Mouse (Mus musculus): Measurements from ENCODE around the gene Rac3. TPM values are rescaled to one million over a fixed set of nuclear protein-coding genes. Genes with fewer than 3 reads are reported as not detected.

Gene Rac3
- polyA plus RNA-seq, 1 experiment = 16.6 TPM

GRCm38 (mm10) chr11:120731858-120732680 is 10.8 kb downstream of the Rac3 start, which contains the start of gene Cbr2:
Gene Cbr2, minus strand, starts transcription at chr11:120732114.
- Histone ChIP-seq H3K4me3 (ENCODE audit: low read depth, low read length) (no peak within 1 kb of the TSS), H3K36me3 (ENCODE audit: control insufficient read depth, insufficient read depth, low read length, poor library complexity, severe bottlenecking) (no peaks in the 10 kb centered on the region), H3K27ac (ENCODE audit: insufficient read depth, low read length) (no peak within 1 kb of the TSS), H3K4me1 (ENCODE audit: control insufficient read depth, insufficient read depth, low read length) (peaks cover 2% of the 10 kb centered on the region), H3K27me3 (ENCODE audit: control insufficient read depth, insufficient read depth, low read length, poor library complexity, severe bottlenecking) (no peaks in the 10 kb centered on the region), H3K9ac (ENCODE audit: low read depth, poor library complexity, severe bottlenecking) (no peak within 1 kb of the TSS), H3K9me3 (replicated peaks; ENCODE audit: control insufficient read depth, insufficient read depth, low read length, poor library complexity, severe bottlenecking) (no peaks in the 10 kb centered on the region)
- no peak for TF ChIP-seq EP300 (IDR thresholded peaks at IDR 0.05; ENCODE audit: insufficient read depth, low read depth, low read length)
- no peak for TF ChIP-seq CTCF (IDR thresholded peaks at IDR 0.05; ENCODE audit: low read depth, low read length)
- TF ChIP-seq POLR2A (IDR thresholded peaks at IDR 0.05; ENCODE audit: insufficient read depth, low read length) = no peak

- Histone ChIP-seq H3K4me3 (ENCODE audit: low read depth, low read length) (no peak overlapping the region), H3K9me3 (replicated peaks; ENCODE audit: control insufficient read depth, insufficient read depth, low read length, poor library complexity, severe bottlenecking) (no peaks in the 10 kb centered on the region), H3K36me3 (ENCODE audit: control insufficient read depth, insufficient read depth, low read length, poor library complexity, severe bottlenecking) (no peaks in the 10 kb centered on the region), H3K27me3 (ENCODE audit: control insufficient read depth, insufficient read depth, low read length, poor library complexity, severe bottlenecking) (no peaks in the 10 kb centered on the region), H3K27ac (ENCODE audit: insufficient read depth, low read length) (no peak overlapping the region), H3K4me1 (ENCODE audit: control insufficient read depth, insufficient read depth, low read length) (peaks cover 2% of the 10 kb centered on the region), H3K9ac (ENCODE audit: low read depth, poor library complexity, severe bottlenecking) (no peak overlapping the region)
- no peak for TF ChIP-seq POLR2A (IDR thresholded peaks at IDR 0.05; ENCODE audit: insufficient read depth, low read length)
- TF ChIP-seq EP300 (IDR thresholded peaks at IDR 0.05; ENCODE audit: insufficient read depth, low read depth, low read length) = no peak
- TF ChIP-seq CTCF (IDR thresholded peaks at IDR 0.05; ENCODE audit: low read depth, low read length) = no peak
Measured at GRCm38 (mm10) chr11:120733521-120733920, 12.3 kb downstream of the Rac3 start.

- Histone ChIP-seq H3K36me3 (ENCODE audit: control insufficient read depth, insufficient read depth, low read length, poor library complexity, severe bottlenecking) (no peaks in the 10 kb centered on the region), H3K27me3 (ENCODE audit: control insufficient read depth, insufficient read depth, low read length, poor library complexity, severe bottlenecking) (no peaks in the 10 kb centered on the region), H3K9ac (ENCODE audit: low read depth, poor library complexity, severe bottlenecking) (no peak overlapping the region), H3K27ac (ENCODE audit: insufficient read depth, low read length) (no peak overlapping the region), H3K4me3 (ENCODE audit: low read depth, low read length) (no peak overlapping the region), H3K4me1 (ENCODE audit: control insufficient read depth, insufficient read depth, low read length) (no peaks in the 10 kb centered on the region), H3K9me3 (replicated peaks; ENCODE audit: control insufficient read depth, insufficient read depth, low read length, poor library complexity, severe bottlenecking) (no peaks in the 10 kb centered on the region)
- TF ChIP-seq POLR2A (IDR thresholded peaks at IDR 0.05; ENCODE audit: insufficient read depth, low read length) (no peak), CTCF (IDR thresholded peaks at IDR 0.05; ENCODE audit: low read depth, low read length) (no peak), EP300 (IDR thresholded peaks at IDR 0.05; ENCODE audit: insufficient read depth, low read depth, low read length) (no peak)
Measured at GRCm38 (mm10) chr11:120736424-120736823, 15.2 kb downstream of the Rac3 start.

GRCm38 (mm10) chr11:120740981-120741380 is 19.7 kb downstream of the Rac3 start:
- H3K4me1 ChIP-seq (ENCODE audit: control insufficient read depth, insufficient read depth, low read length) = no peaks in the 10 kb centered on the region
- TF ChIP-seq CTCF (IDR thresholded peaks at IDR 0.05; ENCODE audit: low read depth, low read length) (no peak), POLR2A (IDR thresholded peaks at IDR 0.05; ENCODE audit: insufficient read depth, low read length) (no peak), EP300 (IDR thresholded peaks at IDR 0.05; ENCODE audit: insufficient read depth, low read depth, low read length) (no peak)
- H3K36me3 ChIP-seq (ENCODE audit: control insufficient read depth, insufficient read depth, low read length, poor library complexity, severe bottlenecking) = no peaks in the 10 kb centered on the region
- no peaks in the 10 kb centered on the region for H3K9me3 ChIP-seq (replicated peaks; ENCODE audit: control insufficient read depth, insufficient read depth, low read length, poor library complexity, severe bottlenecking)
- H3K27me3 ChIP-seq (ENCODE audit: control insufficient read depth, insufficient read depth, low read length, poor library complexity, severe bottlenecking) = no peaks in the 10 kb centered on the region
- H3K4me3 ChIP-seq (ENCODE audit: low read depth, low read length) = no peak overlapping the region
- no peak overlapping the region for H3K27ac ChIP-seq (ENCODE audit: insufficient read depth, low read length)
- no peak overlapping the region for H3K9ac ChIP-seq (ENCODE audit: low read depth, poor library complexity, severe bottlenecking)

GRCm38 (mm10) chr11:120744121-120744701 is 22.9 kb downstream of the Rac3 start:
- H3K9me3 ChIP-seq (replicated peaks; ENCODE audit: control insufficient read depth, insufficient read depth, low read length, poor library complexity, severe bottlenecking) = no peaks in the 10 kb centered on the region
- no peak overlapping the region for H3K9ac ChIP-seq (ENCODE audit: low read depth, poor library complexity, severe bottlenecking)
- no peaks in the 10 kb centered on the region for H3K27me3 ChIP-seq (ENCODE audit: control insufficient read depth, insufficient read depth, low read length, poor library complexity, severe bottlenecking)
- no peak overlapping the region for H3K4me3 ChIP-seq (ENCODE audit: low read depth, low read length)
- no peak for TF ChIP-seq POLR2A (IDR thresholded peaks at IDR 0.05; ENCODE audit: insufficient read depth, low read length)
- TF ChIP-seq EP300 (IDR thresholded peaks at IDR 0.05; ENCODE audit: insufficient read depth, low read depth, low read length) = no peak
- no peak for TF ChIP-seq CTCF (IDR thresholded peaks at IDR 0.05; ENCODE audit: low read depth, low read length)
- H3K27ac ChIP-seq (ENCODE audit: insufficient read depth, low read length) = no peak overlapping the region
- no peaks in the 10 kb centered on the region for H3K36me3 ChIP-seq (ENCODE audit: control insufficient read depth, insufficient read depth, low read length, poor library complexity, severe bottlenecking)
- no peaks in the 10 kb centered on the region for H3K4me1 ChIP-seq (ENCODE audit: control insufficient read depth, insufficient read depth, low read length)

- H3K27ac ChIP-seq (ENCODE audit: insufficient read depth, low read length) = no peak overlapping the region
- no peak overlapping the region for H3K9ac ChIP-seq (ENCODE audit: low read depth, poor library complexity, severe bottlenecking)
- no peak overlapping the region for H3K4me3 ChIP-seq (ENCODE audit: low read depth, low read length)
- no peaks in the 10 kb centered on the region for H3K36me3 ChIP-seq (ENCODE audit: control insufficient read depth, insufficient read depth, low read length, poor library complexity, severe bottlenecking)
- no peak for TF ChIP-seq EP300 (IDR thresholded peaks at IDR 0.05; ENCODE audit: insufficient read depth, low read depth, low read length)
- no peak for TF ChIP-seq CTCF (IDR thresholded peaks at IDR 0.05; ENCODE audit: low read depth, low read length)
- TF ChIP-seq POLR2A (IDR thresholded peaks at IDR 0.05; ENCODE audit: insufficient read depth, low read length) = no peak
- H3K9me3 ChIP-seq (replicated peaks; ENCODE audit: control insufficient read depth, insufficient read depth, low read length, poor library complexity, severe bottlenecking) = no peaks in the 10 kb centered on the region
- H3K4me1 ChIP-seq (ENCODE audit: control insufficient read depth, insufficient read depth, low read length) = no peaks in the 10 kb centered on the region
- H3K27me3 ChIP-seq (ENCODE audit: control insufficient read depth, insufficient read depth, low read length, poor library complexity, severe bottlenecking) = no peaks in the 10 kb centered on the region
Measured at GRCm38 (mm10) chr11:120747974-120748373, 26.7 kb downstream of the Rac3 start.
